Mouse (Mus musculus) embryo, embryonic 10 days (tissue): Measurements from ENCODE around the gene Iqcn.

Experiments
- DNase-seq: peaks from one replicate; pipeline ENCODE4 v3.0.0-alpha.2; 2015; ENCODE audit warnings: low spot score

Iqcn gene

DNA sequence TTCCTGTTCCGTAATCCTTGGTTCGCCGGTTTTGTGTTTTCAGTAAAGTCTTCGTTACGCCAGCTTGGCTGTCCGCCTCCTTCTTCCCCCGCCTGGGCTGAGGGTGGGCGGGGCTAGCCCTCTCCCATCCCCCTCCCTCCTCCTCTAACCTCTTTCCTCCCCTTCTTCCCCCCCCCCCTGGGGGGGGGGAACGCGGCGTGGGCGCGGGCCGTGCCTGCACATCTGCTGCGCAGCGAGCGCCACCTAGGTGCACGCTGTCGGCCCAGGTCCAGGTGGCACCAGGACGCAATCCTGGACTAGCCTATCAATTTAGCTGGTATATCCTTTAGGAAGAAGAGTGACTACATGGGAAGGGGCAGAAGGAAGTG, 2.7 kb upstream of the Iqcn start:
- DNase-seq: peak; percentile 90

GRCm38 (mm10) chr8:70701048-70701981, 1.9 kb upstream of the Iqcn start:
- no peak for DNase-seq

DNA sequence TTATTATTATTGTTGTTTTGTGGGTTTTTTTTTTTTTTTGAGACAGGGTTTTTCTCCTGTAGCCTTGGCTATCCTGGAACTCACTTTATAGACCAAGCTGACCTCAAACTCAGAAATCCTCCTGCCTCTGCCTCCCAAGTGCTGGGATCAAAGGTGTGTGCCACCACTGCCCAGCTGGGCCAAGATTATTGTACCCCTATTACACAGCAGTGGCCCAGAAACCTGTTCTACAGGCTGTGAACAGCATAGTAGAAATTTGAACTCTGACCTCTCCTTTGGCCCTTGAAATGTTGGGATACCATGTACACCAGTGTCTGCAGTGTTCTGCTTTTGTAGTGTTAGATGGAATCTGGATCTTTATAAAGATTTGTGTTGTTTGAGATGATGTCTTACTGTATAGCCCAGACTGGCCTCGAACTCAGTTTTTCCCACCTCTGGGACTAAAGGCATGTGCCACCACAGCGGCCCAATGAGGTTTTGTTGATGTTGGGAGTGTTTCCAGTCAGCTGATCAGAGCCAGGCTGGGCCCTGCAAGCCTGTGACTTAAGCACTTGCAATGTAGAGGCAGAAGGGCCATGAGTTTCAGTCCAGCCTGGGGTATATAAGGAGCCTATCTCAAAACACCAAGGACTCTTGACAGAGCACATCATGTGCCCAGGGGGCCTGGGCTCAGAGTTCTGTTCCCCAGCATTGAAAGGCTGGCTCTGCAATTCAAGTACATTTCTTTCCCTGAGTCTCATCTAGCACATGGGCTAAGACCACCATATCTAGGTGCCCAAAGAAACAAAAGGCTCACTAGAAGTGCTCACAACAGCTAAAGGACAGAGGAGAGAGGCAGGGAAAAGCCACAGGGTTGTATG, 1.0 kb upstream of the Iqcn start:
- no peak for DNase-seq

DNA sequence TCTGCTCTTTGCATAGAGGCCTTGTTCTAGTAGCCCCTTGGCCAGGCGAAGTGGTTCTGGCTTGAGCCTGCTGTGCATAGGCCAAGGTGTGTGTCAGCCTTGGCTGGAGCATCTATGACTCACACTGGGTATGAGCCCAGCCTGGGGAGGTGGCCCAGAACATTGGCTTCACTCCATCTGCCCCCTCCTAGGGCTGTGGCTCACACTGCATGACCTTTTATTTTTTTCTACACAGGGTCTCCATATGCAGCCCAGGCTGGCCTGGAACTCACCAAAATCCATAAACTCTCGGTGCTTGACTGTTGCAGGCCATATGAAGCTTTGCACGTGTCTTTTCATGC, 445 bp upstream of the Iqcn start:
- no peak for DNase-seq

DNA sequence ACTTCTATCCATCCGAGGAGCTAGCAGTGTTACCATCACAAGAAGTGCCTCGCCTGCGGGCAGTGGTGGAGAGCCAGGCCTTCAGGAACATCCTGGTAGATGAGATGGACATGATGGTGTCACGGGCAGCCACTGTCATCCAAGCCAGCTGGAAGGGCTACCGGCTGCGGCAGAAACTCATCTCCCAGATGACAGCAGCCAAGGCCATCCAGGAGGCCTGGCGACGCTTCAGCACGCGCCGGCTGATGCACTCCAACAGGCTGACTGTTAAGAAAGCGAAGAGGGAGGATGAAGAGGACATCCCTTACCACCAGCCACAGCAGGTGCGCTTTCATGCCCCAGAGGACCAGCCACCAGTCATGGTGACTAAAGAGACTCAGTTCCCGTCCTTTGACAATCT, 5.0 kb downstream of the Iqcn start:
- DNase-seq: no peak

DNA sequence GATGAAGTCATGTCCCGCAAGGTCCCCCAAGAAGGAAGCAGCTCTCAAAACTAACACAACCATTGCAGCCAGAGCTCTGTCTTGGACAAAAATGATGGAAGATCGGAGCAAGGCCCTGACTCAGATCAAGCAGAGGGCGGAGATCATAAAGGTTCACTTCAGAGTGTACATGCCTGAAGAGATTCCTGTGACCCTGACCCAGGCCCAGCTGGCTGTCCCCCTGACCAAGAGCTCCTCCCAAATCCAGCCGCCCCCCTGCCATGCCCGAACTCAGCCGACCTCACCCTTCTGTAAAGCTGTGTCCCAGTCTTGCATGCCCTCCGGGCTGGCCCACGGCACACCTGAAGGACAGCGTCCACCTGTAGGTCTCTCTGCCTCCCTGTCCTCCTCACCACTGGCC, 6.5 kb downstream of the Iqcn start:
- DNase-seq: no peak

- no peak for DNase-seq
Observed at GRCm38 (mm10) chr8:70710296-70710695, 7.0 kb downstream of the Iqcn start.

- no peak for DNase-seq
Observed at GRCm38 (mm10) chr8:70711041-70711440, 7.8 kb downstream of the Iqcn start.

GRCm38 (mm10) chr8:70713991-70714390, 10.7 kb downstream of the Iqcn start:
- DNase-seq: no peak

DNA sequence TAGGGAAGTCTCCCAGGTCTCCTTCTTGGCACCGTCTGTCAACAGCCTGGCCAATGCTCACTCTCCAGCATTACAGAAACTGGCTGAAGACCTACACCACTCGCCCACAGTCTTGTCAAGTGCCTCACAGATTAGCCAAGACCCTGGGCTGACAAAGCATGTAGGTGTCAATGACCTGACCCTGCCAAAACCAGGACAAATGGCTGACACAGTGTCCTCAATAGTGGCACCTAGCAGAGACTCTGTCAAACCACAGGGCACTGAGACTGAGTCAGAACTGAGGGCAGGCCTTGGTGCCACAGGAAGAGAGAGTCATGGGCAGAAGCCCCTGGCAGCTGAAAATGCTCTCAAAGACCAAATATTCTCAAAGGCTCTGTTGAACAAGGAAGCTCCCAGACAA, 11.8 kb downstream of the Iqcn start:
- DNase-seq: no peak

GRCm38 (mm10) chr8:70716521-70717400, 13.5 kb downstream of the Iqcn start:
- no peak for DNase-seq

DNA sequence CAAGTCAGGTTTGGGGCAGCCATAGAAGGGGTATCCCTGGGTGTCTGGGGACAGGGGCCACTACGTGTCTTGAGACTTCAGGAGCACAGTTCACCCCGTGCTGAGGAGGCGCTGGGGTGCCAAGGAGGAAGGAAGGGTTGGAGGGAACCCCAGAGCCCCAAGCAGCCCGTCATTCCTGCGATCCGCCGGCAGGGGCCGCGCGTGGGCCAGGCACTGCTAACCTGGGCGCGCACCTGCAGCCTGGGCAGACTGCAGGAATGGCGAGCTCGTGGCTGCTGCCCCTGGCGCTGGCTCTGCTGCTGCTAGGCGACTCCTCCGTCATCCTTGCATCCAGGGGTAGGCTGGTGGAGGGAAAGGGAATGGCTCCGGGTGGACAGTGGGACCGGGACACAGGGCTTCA, 15.0 kb downstream of the Iqcn start, which contains the start of gene Gm3336:
Gene Gm3336, plus strand, starts transcription at position 247 of the 400 bp plus-strand sequence.
- DNase-seq: peak; percentile 53

GRCm38 (mm10) chr8:70719796-70720270, 16.6 kb downstream of the Iqcn start:
- no peak for DNase-seq

GRCm38 (mm10) chr8:70720739-70721138, 17.5 kb downstream of the Iqcn start:
- peak; percentile 84 for DNase-seq

DNA sequence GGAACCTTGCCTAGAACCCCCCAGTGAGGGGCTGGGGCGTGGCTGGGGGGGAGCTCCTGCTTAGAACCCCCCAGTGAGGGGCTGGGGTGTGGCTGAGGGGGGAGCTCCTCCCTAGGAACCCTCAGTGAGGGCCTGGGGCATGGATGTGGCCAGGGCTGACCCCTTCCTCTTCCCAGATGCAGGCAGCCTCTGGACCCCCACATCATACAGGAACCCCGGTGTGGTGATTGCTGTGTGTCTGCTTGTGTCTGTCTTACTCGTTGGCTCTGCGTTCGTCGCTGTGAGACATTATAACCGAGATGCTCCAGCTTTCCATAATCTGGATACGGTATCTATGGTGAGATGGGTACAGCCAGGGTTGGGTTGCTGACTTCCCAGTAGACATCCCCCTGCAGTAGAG, 18.3 kb downstream of the Iqcn start:
- DNase-seq: no peak

GRCm38 (mm10) chr8:70723486-70724210, 20.4 kb downstream of the Iqcn start, which contains the start of gene Pde4c:
Pde4c (plus strand) TSS chr8:70723720.
- no peak for DNase-seq

DNA sequence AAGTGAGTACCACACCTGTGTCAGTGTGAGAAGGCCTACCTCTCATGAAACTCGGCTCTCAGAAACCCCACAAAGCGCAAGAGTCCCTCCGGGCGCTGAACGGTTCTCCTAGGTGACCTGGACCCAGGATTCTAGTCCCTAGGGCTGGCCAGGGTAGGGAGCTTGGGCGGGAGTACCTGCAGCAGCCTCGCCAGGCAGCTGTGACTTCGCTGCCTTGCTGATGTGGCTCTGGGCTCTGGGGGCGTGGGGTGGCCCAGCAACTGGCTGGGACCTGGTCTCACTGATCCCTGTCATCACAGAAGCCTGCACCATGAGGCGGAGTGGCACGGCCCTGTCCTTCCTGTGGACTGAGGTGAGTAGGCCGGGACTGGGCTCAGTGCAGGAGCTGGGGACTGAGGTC, 21.0 kb downstream of the Iqcn start:
- DNase-seq: no peak

DNA sequence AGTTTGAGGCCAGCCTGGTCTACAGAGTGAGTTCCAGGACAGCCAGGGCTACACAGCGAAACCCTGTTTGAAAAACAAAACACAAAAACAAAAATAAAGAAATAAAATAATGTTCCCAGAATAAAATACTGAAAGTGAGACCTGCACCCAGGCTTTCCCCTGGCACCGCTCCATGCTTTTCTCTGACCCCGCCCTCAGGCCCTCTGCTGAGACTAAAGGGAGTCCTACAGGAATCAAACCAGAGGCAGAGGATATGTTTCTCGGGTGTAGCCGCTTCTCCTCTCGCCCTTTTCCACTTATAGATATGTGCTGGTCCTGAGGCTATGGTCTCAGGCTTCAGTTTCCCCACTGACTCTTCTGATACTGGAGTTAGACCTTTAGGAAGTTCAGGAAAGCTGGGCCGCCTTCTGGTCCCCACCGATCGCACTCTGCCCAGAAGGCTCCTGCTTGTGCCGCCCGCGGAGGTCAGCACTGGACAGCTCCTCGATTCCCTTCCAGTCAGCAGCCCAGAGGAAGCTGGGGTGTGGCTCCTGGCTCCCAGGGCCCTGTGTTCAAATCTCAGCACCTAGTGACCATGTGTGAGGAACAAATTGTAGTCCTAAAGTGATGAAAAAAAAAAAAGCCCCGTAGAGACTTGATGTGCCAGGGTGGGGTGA, 22.7 kb downstream of the Iqcn start:
- DNase-seq: peak; percentile 66

DNA sequence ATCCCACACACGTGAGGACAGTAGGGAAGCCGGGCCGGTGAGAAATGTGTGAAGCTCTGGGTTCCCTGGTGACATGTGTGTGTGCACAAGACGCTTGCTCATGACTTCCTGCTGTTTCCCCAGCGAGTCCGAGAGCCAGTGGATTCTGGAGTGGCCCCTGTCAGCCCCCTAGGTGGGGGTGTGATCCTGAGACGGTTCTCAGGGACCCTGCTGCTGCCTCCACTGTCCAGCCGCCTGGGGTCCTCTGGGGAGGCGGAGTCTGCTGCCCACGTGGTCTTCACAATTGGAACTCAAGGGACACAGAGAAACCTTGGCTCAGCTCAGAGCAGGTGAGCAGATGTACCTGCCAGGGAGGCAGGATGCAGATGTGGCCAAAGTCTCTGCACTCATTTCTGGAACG, 23.5 kb downstream of the Iqcn start:
- DNase-seq: no peak

DNA sequence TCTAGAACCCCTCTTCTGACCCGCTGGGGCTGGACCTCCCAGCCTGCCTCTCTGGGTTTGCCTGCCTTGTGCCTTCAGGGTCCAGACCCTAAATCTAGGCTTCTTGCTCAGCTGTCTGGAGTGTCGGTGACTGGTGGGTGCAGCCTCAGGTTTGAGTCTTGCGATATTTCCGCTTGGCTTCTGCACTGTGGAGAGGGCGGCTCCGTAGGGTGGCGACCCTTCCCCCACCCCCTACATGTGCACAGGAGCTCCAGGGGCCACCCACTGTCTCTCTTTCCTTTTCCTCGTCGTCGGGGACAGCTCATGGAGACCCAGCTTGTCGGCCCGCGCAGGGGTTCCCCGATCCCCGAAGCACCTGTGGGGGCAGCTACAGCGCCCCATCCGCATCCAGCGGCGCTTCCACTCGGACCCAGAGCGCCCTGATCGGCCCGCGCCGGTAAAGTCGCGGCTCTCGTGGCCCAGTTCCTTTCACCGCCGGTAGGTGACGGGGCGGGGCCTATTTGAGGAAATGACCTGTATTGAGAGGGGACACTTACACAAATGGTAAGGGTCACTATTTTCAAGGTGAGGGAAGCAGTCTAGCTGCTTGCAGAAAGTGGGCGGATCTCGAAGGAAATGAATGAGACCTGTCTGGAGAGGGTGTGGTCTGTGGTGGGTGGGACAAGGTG, 26.7 kb downstream of the Iqcn start:
- DNase-seq: no peak
